Mouse (Mus musculus) heart, adult 2 months (tissue): ENCODE measurements at regions not wholly inside any gene's neighbourhood (a gene's known extent, or its start where the extent isn't known, plus 50 kb on each side); places are given as distances from the start of the nearest gene placed in this dataset.

ENCODE experiments used
- DNase-seq, 2 experiments: peaks; one replicate each; pipeline ENCODE4 v3.0.0; 2021
- H3K27ac ChIP-seq: fragments of 200-600 bp; 2 replicates; pipeline ENCODE4 v1.8.1; 2022
- H3K27me3 ChIP-seq: fragments of 200-500 bp; 2 replicates; pipeline ENCODE4 v1.6.1; 2012; ENCODE audit warnings: mild to moderate bottlenecking, low read length, inconsistent platforms, mixed read lengths; ENCODE audit not compliant: control insufficient read depth, insufficient read depth
- H3K36me3 ChIP-seq: fragments of 200-500 bp; 2 replicates; pipeline ENCODE4 v1.6.1; 2012; ENCODE audit warnings: low read length, inconsistent platforms; ENCODE audit not compliant: control insufficient read depth, insufficient read depth
- H3K4me1 ChIP-seq: fragments of 200-500 bp; 2 replicates; pipeline ENCODE4 v1.6.1; 2011; ENCODE audit warnings: low read length; ENCODE audit not compliant: control insufficient read depth, insufficient read depth
- H3K4me3 ChIP-seq: fragments of 200-600 bp; 2 replicates; pipeline ENCODE4 v1.8.1; 2022
- H3K79me2 ChIP-seq: fragments of 200-500 bp; replicated peaks from 2 replicates; pipeline ENCODE4 v1.6.1; 2012; ENCODE audit warnings: mild to moderate bottlenecking, inconsistent platforms, low read length, moderate library complexity, mixed read lengths; ENCODE audit not compliant: control insufficient read depth, insufficient read depth
- H3K9ac ChIP-seq: fragments of 200-500 bp; 2 replicates; pipeline ENCODE4 v1.6.1; 2012; ENCODE audit warnings: low read depth, mild to moderate bottlenecking, control low read depth, inconsistent platforms, low read length, mixed read lengths
- CTCF ChIP-seq: fragments of 200-600 bp; IDR thresholded peaks from 2 replicates; pipeline ENCODE4 v1.8.1; 2022; ENCODE audit warnings: antibody characterized with exemption, mild to moderate bottlenecking, moderate library complexity
- EP300 ChIP-seq: fragments of 200-500 bp; IDR thresholded peaks from 2 replicates; pipeline ENCODE4 v1.6.1; 2011; ENCODE audit warnings: low read depth, low read length, control low read depth; ENCODE audit not compliant: insufficient read depth
- POLR2A ChIP-seq: fragments of 200-500 bp; IDR thresholded peaks from 2 replicates; pipeline ENCODE4 v1.6.1; 2011; ENCODE audit warnings: mild to moderate bottlenecking, low read depth, low read length, control low read depth; ENCODE audit not compliant: insufficient read depth
- WGBS: fragments of 180-500 bp; shearing (Covaris S2); methylation state at CpG from one replicate; pipeline ENCODE4 v1.1.7; 2018; 5-methylcytosine and 5-hydroxymethylcytosine counted together
- intact Hi-C: fragments of 180-260 bp; cut with DNase I; formaldehyde crosslinking; loops from one replicate; pipeline ENCODE4 v1.15.1; 2025

- Histone ChIP-seq H3K36me3 (no peaks in the 10 kb centered on the region), H3K79me2 (no peaks in the 10 kb centered on the region), H3K4me1 (no peaks in the 10 kb centered on the region), H3K4me3 (no peak overlapping the region), H3K27ac (no peak overlapping the region), H3K27me3 (no peaks in the 10 kb centered on the region), H3K9ac (no peak overlapping the region)
- 68% methylated on average over 2 of the region's 2 CpGs for WGBS
- no peak for TF ChIP-seq EP300
- TF ChIP-seq POLR2A = no peak
- TF ChIP-seq CTCF = no peak
- DNase-seq = no peak
- intact Hi-C loops = no loop called here
Measured at GRCm38 (mm10) chr7:71541467-71541866, 190.2 kb upstream of the Gm10295 start.

- no peaks in the 10 kb centered on the region for H3K79me2 ChIP-seq
- TF ChIP-seq EP300 (no peak), POLR2A (no peak), CTCF (no peak)
- intact Hi-C loops = no loop called here
- 37% methylated on average over 5 of the region's 5 CpGs for WGBS
- H3K27ac ChIP-seq = no peak overlapping the region
- H3K9ac ChIP-seq = no peak overlapping the region
- H3K27me3 ChIP-seq = no peaks in the 10 kb centered on the region
- H3K4me1 ChIP-seq = peaks cover 3% of the 10 kb centered on the region
- no peak for DNase-seq
- no peak overlapping the region for H3K4me3 ChIP-seq
- H3K36me3 ChIP-seq = no peaks in the 10 kb centered on the region
Measured at GRCm38 (mm10) chr7:71533109-71533508, 181.8 kb upstream of the Gm10295 start.

- 18% methylated on average over 6 of the region's 6 CpGs for WGBS
- no peaks in the 10 kb centered on the region for H3K27me3 ChIP-seq
- H3K9ac ChIP-seq = no peak overlapping the region
- H3K4me3 ChIP-seq = no peak overlapping the region
- peaks cover 3% of the 10 kb centered on the region for H3K4me1 ChIP-seq
- peak; percentile 27 to 35 for DNase-seq
- no peaks in the 10 kb centered on the region for H3K79me2 ChIP-seq
- intact Hi-C loops = no loop called here
- no peak for TF ChIP-seq POLR2A
- no peak for TF ChIP-seq EP300
- TF ChIP-seq CTCF = no peak
- H3K36me3 ChIP-seq = no peaks in the 10 kb centered on the region
- H3K27ac ChIP-seq = peak overlapping the region; percentile 52
Measured at GRCm38 (mm10) chr7:71531496-71531895, 180.2 kb upstream of the Gm10295 start.

GRCm38 (mm10) chr7:71530922-71531321, 179.6 kb upstream of the Gm10295 start:
- TF ChIP-seq CTCF (no peak), EP300 (no peak), POLR2A (no peak)

GRCm38 (mm10) chr7:71526152-71526551, 174.9 kb upstream of the Gm10295 start:
- H3K79me2 ChIP-seq = no peaks in the 10 kb centered on the region
- 83% methylated on average over 2 of the region's 2 CpGs for WGBS
- peaks cover under 1% of the 10 kb centered on the region for H3K4me1 ChIP-seq
- intact Hi-C loops = no loop called here
- no peak for DNase-seq
- H3K27me3 ChIP-seq = no peaks in the 10 kb centered on the region
- H3K4me3 ChIP-seq = no peak overlapping the region
- H3K27ac ChIP-seq = no peak overlapping the region
- no peaks in the 10 kb centered on the region for H3K36me3 ChIP-seq
- H3K9ac ChIP-seq = no peak overlapping the region
- TF ChIP-seq CTCF (no peak), POLR2A (no peak), EP300 (no peak)

More at GRCm38 (mm10) chr7:71530922-71531321, 179.6 kb upstream of the Gm10295 start:
- H3K27ac ChIP-seq = peak overlapping the region; percentile 52
- intact Hi-C loops = no loop called here
- H3K27me3 ChIP-seq = no peaks in the 10 kb centered on the region
- no peak for DNase-seq
- H3K79me2 ChIP-seq = no peaks in the 10 kb centered on the region
- 88% methylated on average over 4 of the region's 4 CpGs for WGBS
- peaks cover 3% of the 10 kb centered on the region for H3K4me1 ChIP-seq
- no peaks in the 10 kb centered on the region for H3K36me3 ChIP-seq
- H3K9ac ChIP-seq = no peak overlapping the region
- H3K4me3 ChIP-seq = no peak overlapping the region

GRCm38 (mm10) chr7:71524577-71525126, 173.4 kb upstream of the Gm10295 start:
- Histone ChIP-seq H3K79me2 (no peaks in the 10 kb centered on the region), H3K4me3 (no peak overlapping the region), H3K36me3 (no peaks in the 10 kb centered on the region), H3K27me3 (no peaks in the 10 kb centered on the region), H3K9ac (no peak overlapping the region), H3K4me1 (no peaks in the 10 kb centered on the region), H3K27ac (no peak overlapping the region)
- no peak for DNase-seq
- intact Hi-C loops = no loop called here
- TF ChIP-seq CTCF (no peak), POLR2A (no peak), EP300 (no peak)
